Mouse (Mus musculus): ENCODE data around the gene Olfr437. TPM values are rescaled to one million over a fixed set of nuclear protein-coding genes. Genes with fewer than 3 reads are reported as not detected.
"Not testable (repeated sequence)": the region's sequence is repeated elsewhere in the genome, so short reads cannot be mapped to it uniquely, and the experiment has no call there.

Gene Olfr437
- polyA plus RNA-seq, 1 experiment from 2014 or later, result not detected

DNA sequence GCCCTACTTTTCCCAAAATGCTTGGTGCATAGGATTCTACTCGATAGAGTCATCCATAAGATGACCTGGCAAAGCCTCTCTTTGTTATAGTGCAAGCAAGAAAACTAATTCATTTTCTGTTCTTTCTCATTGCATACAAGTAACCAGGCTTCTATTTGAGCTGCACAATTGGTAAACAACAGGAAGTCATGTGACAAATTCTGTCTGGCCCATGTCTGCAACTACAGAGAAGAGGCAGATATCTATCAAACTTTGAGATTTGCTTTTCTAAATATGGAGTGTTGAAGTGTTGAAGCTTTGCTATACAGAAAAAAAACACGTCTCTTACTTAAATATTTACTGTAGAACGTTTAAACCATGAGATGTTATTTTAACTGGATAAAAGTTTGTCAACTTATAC, 35.0 kb downstream of the Olfr437 start:
- 79% methylated on average over 3 of the region's 3 CpGs for WGBS
- Histone ChIP-seq H3K4me2 (ENCODE audit: low read length) (no peak overlapping the region), H3K4me3 (ENCODE audit: low read depth, low read length) (no peak overlapping the region), H3K27ac (ENCODE audit: low read length) (no peak overlapping the region), H3K36me3 (ENCODE audit: control insufficient read depth, insufficient read depth, low read length) (no peaks in the 10 kb centered on the region), H3K9ac (ENCODE audit: low read depth, low read length) (no peak overlapping the region), H3K4me1 (ENCODE audit: control insufficient read depth, insufficient read depth, low read length) (no peaks in the 10 kb centered on the region), H3K9me3 (replicated peaks; ENCODE audit: control insufficient read depth, low read length, poor library complexity, severe bottlenecking) (no peaks in the 10 kb centered on the region), H3K27me3 (ENCODE audit: control insufficient read depth, insufficient read depth, low read depth, low read length) (no peaks in the 10 kb centered on the region)
- no peak for ATAC-seq

DNA sequence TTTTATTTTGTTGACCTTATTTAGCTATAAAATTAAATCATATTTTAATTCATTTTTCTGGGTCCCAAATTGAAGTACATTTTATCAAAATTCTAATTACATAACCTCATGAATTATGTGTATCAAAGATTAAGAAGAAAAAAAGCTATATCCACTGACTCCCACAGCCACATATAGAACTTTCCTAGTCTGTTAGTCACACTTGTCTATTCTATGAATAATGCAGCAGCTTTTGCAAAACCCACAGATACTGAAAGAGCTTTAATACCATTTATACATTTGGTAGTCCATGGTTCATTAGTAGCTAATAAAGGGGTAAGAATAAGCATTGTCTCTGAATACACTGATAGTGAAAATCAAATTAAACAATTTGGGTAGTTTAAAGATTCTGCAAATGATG, 39.7 kb downstream of the Olfr437 start:
- no peaks in the 10 kb centered on the region for H3K36me3 ChIP-seq (ENCODE audit: control insufficient read depth, insufficient read depth, low read length)
- no peak overlapping the region for H3K9ac ChIP-seq (ENCODE audit: low read depth, low read length)
- no peak for ATAC-seq
- H3K9me3 ChIP-seq (replicated peaks; ENCODE audit: control insufficient read depth, low read length, poor library complexity, severe bottlenecking), result no peaks in the 10 kb centered on the region
- no peak overlapping the region for H3K4me3 ChIP-seq (ENCODE audit: low read depth, low read length)
- no peaks in the 10 kb centered on the region for H3K4me1 ChIP-seq (ENCODE audit: control insufficient read depth, insufficient read depth, low read length)
- no peak overlapping the region for H3K4me2 ChIP-seq (ENCODE audit: low read length)
- H3K27ac ChIP-seq (ENCODE audit: low read length), result no peak overlapping the region
- no peaks in the 10 kb centered on the region for H3K27me3 ChIP-seq (ENCODE audit: control insufficient read depth, insufficient read depth, low read depth, low read length)

DNA sequence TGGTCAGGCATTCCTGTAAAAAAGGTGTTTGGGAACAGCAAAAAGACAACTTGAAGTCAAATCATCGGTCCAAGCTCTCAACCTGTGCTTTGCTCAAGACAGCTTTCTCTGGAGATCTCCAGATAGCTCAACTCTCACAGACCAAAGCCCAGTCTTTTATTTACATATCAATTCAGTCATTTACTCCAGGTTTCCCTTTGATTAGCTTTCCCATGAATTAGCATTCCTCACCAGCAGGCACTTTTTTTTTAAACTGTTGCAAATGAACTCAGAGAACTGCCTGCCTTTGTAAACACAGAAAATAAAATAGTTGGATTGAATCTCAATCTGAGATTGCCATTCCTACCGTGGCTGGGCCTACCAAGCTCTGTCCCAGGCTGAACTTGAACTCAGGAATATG, 42.3 kb downstream of the Olfr437 start:
- Histone ChIP-seq H3K9me3 (replicated peaks; ENCODE audit: control insufficient read depth, low read length, poor library complexity, severe bottlenecking) (no peaks in the 10 kb centered on the region), H3K9ac (ENCODE audit: low read depth, low read length) (no peak overlapping the region), H3K36me3 (ENCODE audit: control insufficient read depth, insufficient read depth, low read length) (no peaks in the 10 kb centered on the region), H3K4me1 (ENCODE audit: control insufficient read depth, insufficient read depth, low read length) (no peaks in the 10 kb centered on the region), H3K27me3 (ENCODE audit: control insufficient read depth, insufficient read depth, low read depth, low read length) (no peaks in the 10 kb centered on the region), H3K27ac (ENCODE audit: low read length) (no peak overlapping the region), H3K4me3 (ENCODE audit: low read depth, low read length) (no peak overlapping the region), H3K4me2 (ENCODE audit: low read length) (no peak overlapping the region)
- ATAC-seq, result no peak
- 33% methylated on average over 2 of the region's 2 CpGs for WGBS

DNA sequence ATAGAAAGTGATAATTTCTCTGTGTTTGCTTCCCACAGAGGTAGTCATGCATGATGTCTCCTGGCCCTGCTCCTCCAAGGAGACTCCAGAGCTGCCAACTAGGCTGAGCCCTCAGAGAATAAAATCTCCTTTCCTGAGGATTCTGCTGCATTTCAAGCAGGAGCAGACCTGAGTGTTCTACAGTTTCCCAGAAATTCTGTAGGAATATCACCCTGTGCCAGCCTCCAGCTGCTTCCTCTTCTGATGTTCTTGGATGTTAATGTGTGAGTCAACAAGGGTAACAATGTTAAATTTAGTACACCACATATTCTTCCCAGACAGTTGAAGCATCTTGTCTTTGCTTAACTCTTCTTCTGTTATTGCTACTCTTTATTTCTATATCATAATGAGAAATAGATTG, 49.8 kb downstream of the Olfr437 start, which contains the start of gene Olfr434:
TSS of gene Olfr434 (plus strand) at position 149 of the 400 bp plus-strand sequence.
- not testable (repeated sequence) for H3K9me3 ChIP-seq (replicated peaks; ENCODE audit: control insufficient read depth, low read length, poor library complexity, severe bottlenecking); H3K9ac ChIP-seq (ENCODE audit: low read depth, low read length); H3K4me1 ChIP-seq (ENCODE audit: control insufficient read depth, insufficient read depth, low read length); H3K4me3 ChIP-seq (ENCODE audit: low read depth, low read length); H3K4me2 ChIP-seq (ENCODE audit: low read length); H3K27ac ChIP-seq (ENCODE audit: low read length); H3K36me3 ChIP-seq (ENCODE audit: control insufficient read depth, insufficient read depth, low read length); ATAC-seq; H3K27me3 ChIP-seq (ENCODE audit: control insufficient read depth, insufficient read depth, low read depth, low read length)

Other genes starting within 250 kb of the Olfr437 start
- gene Olfr446, start 241.9 kb upstream of the Olfr437 start, polyA plus RNA-seq (2015; fragmentation: Nextera tagmentation; extraction: Ambion mirVana), result not detected in 2 replicates
- not detected in 2 replicates for gene Olfr444, start 214.2 kb upstream of the Olfr437 start, polyA plus RNA-seq (2015; fragmentation: Nextera tagmentation; extraction: Ambion mirVana)
- gene Olfr441, start 56.9 kb upstream of the Olfr437 start, polyA plus RNA-seq (2015; fragmentation: Nextera tagmentation; extraction: Ambion mirVana), result not detected in 2 replicates
- not detected in 2 replicates for gene Olfr237-ps1, start 16.7 kb upstream of the Olfr437 start, polyA plus RNA-seq (2015; fragmentation: Nextera tagmentation; extraction: Ambion mirVana)
- gene Olfr13, start 8.9 kb downstream of the Olfr437 start, polyA plus RNA-seq (2015; fragmentation: Nextera tagmentation; extraction: Ambion mirVana), result not detected in 2 replicates
- not detected in 2 replicates for gene Olfr435, start 33.9 kb downstream of the Olfr437 start, polyA plus RNA-seq (2015; fragmentation: Nextera tagmentation; extraction: Ambion mirVana)
- gene Olfr434, start 49.7 kb downstream of the Olfr437 start, polyA plus RNA-seq (2015; fragmentation: Nextera tagmentation; extraction: Ambion mirVana), result not detected in 2 replicates
- not detected in 2 replicates for gene Olfr47, start 68.2 kb downstream of the Olfr437 start, polyA plus RNA-seq (2015; fragmentation: Nextera tagmentation; extraction: Ambion mirVana)
- 2.4 and 2.5 TPM in 2 replicates for gene Arhgef5, start 102.3 kb downstream of the Olfr437 start, polyA plus RNA-seq (2015; fragmentation: Nextera tagmentation; extraction: Ambion mirVana)
- gene Nobox, start 146.3 kb downstream of the Olfr437 start, polyA plus RNA-seq (2015; fragmentation: Nextera tagmentation; extraction: Ambion mirVana), result not detected in 2 replicates